Mouse (Mus musculus) stomach, postnatal 0 days (tissue): Measurements from ENCODE around the gene Psma7. TPM values are rescaled to one million over a fixed set of nuclear protein-coding genes. Genes with fewer than 3 reads are reported as not detected.

ENCODE experiments used
- ATAC-seq: fragments of 200-750 bp; cut with Nextera tagmentation; 2 replicates; pipeline ENCODE4 v1.8.0; 2017; ENCODE audit not compliant: low FRiP score, low TSS enrichment
- DNase-seq: peaks from one replicate; pipeline ENCODE4 v3.0.0-alpha.2; 2016; ENCODE audit warnings: low spot score
- H3K27ac ChIP-seq: fragments of 300-500 bp; sonication (generic); replicated peaks from 2 replicates; pipeline ENCODE4 v1.5.1; 2014; ENCODE audit warnings: mild to moderate bottlenecking, control low read depth
- H3K27me3 ChIP-seq: fragments of 300-500 bp; sonication (generic); 2 replicates; pipeline ENCODE4 v1.6.1; 2014; ENCODE audit warnings: low read length; ENCODE audit not compliant: control insufficient read depth, insufficient read depth
- H3K36me3 ChIP-seq: fragments of 300-500 bp; sonication (generic); 2 replicates; pipeline ENCODE4 v1.6.1; 2014; ENCODE audit warnings: low read length, mixed read lengths; ENCODE audit not compliant: control insufficient read depth, insufficient read depth
- H3K4me1 ChIP-seq: fragments of 300-500 bp; sonication (generic); replicated peaks from 2 replicates; pipeline ENCODE4 v1.6.1; 2014; ENCODE audit warnings: antibody characterized with exemption; ENCODE audit not compliant: control insufficient read depth, insufficient read depth
- H3K4me2 ChIP-seq: fragments of 300-500 bp; sonication (generic); replicated peaks from 2 replicates; pipeline ENCODE4 v1.6.1; 2014; ENCODE audit warnings: low read depth, mild to moderate bottlenecking, control low read depth, moderate library complexity
- H3K4me3 ChIP-seq: fragments of 300-500 bp; sonication (generic); 2 replicates; pipeline ENCODE4 v1.5.1; 2014; ENCODE audit warnings: low read depth, low read length, control low read depth
- H3K9ac ChIP-seq: fragments of 300-500 bp; sonication (generic); 2 replicates; pipeline ENCODE4 v1.6.1; 2014; ENCODE audit warnings: mild to moderate bottlenecking, low read length, control low read depth, mixed read lengths
- H3K9me3 ChIP-seq: fragments of 300-500 bp; sonication (generic); 2 replicates; pipeline ENCODE4 v1.6.1; 2016; ENCODE audit warnings: low read length; ENCODE audit not compliant: control insufficient read depth
- CTCF ChIP-seq: IDR thresholded peaks from 2 replicates; pipeline ENCODE4 v1.5.1; 2016; ENCODE audit warnings: antibody characterized with exemption, low read depth, mild to moderate bottlenecking, moderate library complexity
- EP300 ChIP-seq: optimal IDR thresholded peaks from 2 replicates; pipeline ENCODE3; 2016; ENCODE audit warnings: antibody characterized with exemption
- WGBS: fragments of 180-500 bp; shearing (Covaris S2); extraction: QIAGEN DNeasy Blood & Tissue Kit; methylation state at CpG from one replicate; pipeline ENCODE4 v1.1.7; 2014; 5-methylcytosine and 5-hydroxymethylcytosine counted together
- polyA plus RNA-seq: library from polyadenylated mRNA; unstranded; fragments of >200 nt; fragmentation: Nextera tagmentation; extraction: Ambion mirVana; gene quantifications from 2 replicates; pipeline ENCODE4 v1.2.1, GENCODE M21; 2015

Gene Psma7
- polyA plus RNA-seq, 1 experiment from 2014 or later, result 469 TPM

DNA sequence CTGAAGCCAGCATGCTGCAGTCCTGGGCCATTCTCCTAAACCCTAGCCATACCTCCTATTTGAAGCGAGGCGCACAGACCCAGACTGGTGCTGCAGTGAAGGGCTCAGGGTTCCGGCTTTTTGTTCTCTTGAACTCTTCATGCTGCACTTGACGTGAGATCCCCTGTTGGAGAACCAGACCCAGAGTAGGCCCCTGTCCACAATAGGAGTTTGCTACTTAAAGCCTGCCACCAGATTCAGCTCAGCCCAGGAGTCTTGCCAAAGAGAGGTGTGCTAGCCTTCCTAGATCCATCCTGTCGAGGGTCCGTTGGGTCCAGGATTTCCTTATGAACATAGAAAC is 16.4 kb downstream of the Psma7 start:
- Histone ChIP-seq H3K4me3 (peak overlapping the region; percentile 84), H3K27ac (no peak overlapping the region), H3K9ac (peak overlapping the region; percentile 84), H3K36me3 (peaks cover 2% of the 10 kb centered on the region), H3K4me2 (peak overlapping the region; percentile 99), H3K9me3 (no peaks in the 10 kb centered on the region), H3K27me3 (no peaks in the 10 kb centered on the region), H3K4me1 (no peaks in the 10 kb centered on the region; the same call in none of the 2 replicates)
- DNase-seq, result no peak
- WGBS, result 13% methylated on average over 6 of the region's 6 CpGs
- no peak for ATAC-seq
- TF ChIP-seq CTCF (no peak), EP300 (no peak)

DNA sequence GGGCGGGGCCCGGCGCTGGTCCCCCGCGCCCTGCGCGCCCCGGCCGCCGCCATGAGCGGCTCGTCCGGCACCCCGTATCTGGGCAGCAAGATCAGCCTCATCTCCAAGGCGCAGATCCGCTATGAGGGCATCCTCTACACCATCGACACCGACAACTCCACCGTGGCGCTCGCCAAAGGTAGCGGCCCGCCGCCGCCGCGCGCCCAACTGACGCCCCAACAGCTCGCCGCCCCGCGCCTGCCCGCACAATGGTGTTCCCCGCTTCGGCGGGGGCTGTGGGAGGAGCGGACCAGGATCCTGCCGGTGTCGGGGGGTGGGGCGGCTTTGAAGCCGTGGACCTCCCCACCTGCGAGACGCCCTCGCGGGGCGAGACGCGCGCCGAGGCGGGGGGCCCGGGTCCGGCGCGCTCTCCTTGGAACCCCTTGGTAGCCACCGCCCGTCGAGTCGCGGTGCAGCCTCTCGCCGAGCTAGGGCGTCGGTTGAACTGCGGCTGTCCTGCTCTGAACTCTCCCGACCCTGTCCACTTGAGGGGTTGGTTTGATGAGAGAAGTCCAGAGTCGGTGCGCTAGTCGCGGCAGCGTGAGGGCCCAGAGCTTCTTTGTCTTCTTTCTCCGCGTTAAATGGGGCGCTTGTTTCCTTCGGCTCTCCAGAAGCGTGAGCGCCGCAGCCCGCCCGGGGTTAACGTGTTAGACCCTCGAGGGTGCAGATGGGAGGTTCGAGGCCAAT is 16.9 kb downstream of the Psma7 start:
- 1% methylated on average over 58 of the region's 84 CpGs for WGBS
- peak; percentile 56 for DNase-seq
- peak; percentile 10 for ATAC-seq

DNA sequence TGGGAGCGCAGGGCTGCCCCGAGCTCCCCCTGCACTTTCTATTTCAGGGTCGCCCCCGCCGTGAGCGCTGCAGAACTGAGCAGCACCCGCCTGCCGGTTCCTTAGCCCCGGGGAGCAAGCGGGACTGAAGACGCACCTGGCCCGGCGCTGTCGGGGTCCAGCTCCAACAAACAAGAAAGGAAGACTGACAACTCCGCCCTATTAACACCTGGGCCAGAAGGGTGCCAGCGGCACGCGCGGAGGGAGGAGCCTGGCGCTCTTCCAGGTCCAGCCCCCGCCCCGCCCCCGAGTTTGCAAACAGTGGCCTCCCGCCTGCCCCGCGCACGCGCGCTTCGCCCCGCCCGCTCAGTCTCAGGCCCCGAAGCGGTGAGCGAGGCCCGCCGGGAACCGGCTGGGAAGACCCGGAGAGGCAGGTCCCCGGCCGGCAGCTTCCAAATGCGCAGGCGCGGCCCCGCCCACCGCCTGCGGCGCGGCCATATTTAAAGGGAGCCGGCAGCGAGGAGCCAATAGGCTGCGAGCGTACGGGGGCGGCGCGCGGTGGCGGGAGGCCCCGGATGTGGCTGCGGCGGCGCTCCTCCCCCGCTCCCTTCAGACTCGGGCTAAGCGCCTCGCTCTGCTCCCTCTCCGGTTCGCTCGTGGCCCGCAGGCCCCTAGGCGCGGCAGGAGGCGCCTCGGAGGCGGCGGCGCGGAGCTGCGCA is 17.7 kb downstream of the Psma7 start, which contains the start of gene Lsm14b:
Lsm14b (plus strand) TSS at position 587 of the 698 bp plus-strand sequence.
- ATAC-seq, result peak; percentile 96
- Histone ChIP-seq H3K4me3 (peak within 1 kb of the TSS; percentile 84), H3K4me1 (no peaks in the 10 kb centered on the region; the same call in none of the 2 replicates), H3K9me3 (no peaks in the 10 kb centered on the region), H3K27me3 (no peaks in the 10 kb centered on the region), H3K9ac (peak within 1 kb of the TSS; percentile 84), H3K27ac (peak within 1 kb of the TSS; percentile 93), H3K36me3 (no peaks in the 10 kb centered on the region; the same call in 1 of the 2 replicates), H3K4me2 (peak within 1 kb of the TSS; percentile 99)
- under 1% methylated on average over 61 of the region's 80 CpGs for WGBS
- peak; percentile 21; the same call in 1 of the 2 replicates for TF ChIP-seq CTCF
- TF ChIP-seq EP300, result no peak
- peak; percentile 99 for DNase-seq

More for the DNA sequence above, 16.9 kb downstream of the Psma7 start:
- no peaks in the 10 kb centered on the region; the same call in 1 of the 2 replicates for H3K36me3 ChIP-seq
- H3K4me1 ChIP-seq, result no peaks in the 10 kb centered on the region; the same call in none of the 2 replicates
- H3K4me3 ChIP-seq, result peak overlapping the region; percentile 84
- peak overlapping the region; percentile 99 for H3K4me2 ChIP-seq
- peak overlapping the region; percentile 84 for H3K9ac ChIP-seq
- no peaks in the 10 kb centered on the region for H3K9me3 ChIP-seq
- peak overlapping the region; percentile 93 for H3K27ac ChIP-seq
- no peaks in the 10 kb centered on the region for H3K27me3 ChIP-seq
- TF ChIP-seq EP300 (no peak), CTCF (no peak)

DNA sequence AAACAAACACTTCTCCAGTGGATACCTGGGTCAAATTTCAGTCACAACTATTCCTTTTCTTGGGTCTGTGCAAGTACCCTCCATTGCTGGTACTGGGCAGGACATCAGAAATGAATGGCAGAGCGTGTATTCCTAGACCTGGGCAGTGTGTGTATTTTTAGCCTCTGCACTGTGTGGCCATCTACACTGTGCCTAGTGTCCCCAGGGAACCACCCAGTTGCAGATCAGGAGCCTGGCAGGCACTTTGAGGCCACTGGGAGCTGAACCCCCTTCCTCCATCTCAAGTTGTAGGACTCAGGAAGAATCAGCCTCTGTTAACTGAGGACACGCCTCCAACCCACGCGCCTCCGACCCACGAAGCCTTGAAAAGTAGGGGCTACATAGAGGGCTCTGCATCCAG is 19.5 kb downstream of the Psma7 start:
- no peaks in the 10 kb centered on the region for H3K27me3 ChIP-seq
- no peaks in the 10 kb centered on the region; the same call in none of the 2 replicates for H3K4me1 ChIP-seq
- 57% methylated on average over 6 of the region's 6 CpGs for WGBS
- no peak overlapping the region for H3K9ac ChIP-seq
- no peaks in the 10 kb centered on the region for H3K9me3 ChIP-seq
- DNase-seq (no peak), ATAC-seq (no peak)
- H3K27ac ChIP-seq, result no peak overlapping the region
- no peak overlapping the region for H3K4me2 ChIP-seq
- no peaks in the 10 kb centered on the region for H3K36me3 ChIP-seq
- no peak overlapping the region for H3K4me3 ChIP-seq
- TF ChIP-seq EP300, result no peak
- TF ChIP-seq CTCF, result no peak

DNA sequence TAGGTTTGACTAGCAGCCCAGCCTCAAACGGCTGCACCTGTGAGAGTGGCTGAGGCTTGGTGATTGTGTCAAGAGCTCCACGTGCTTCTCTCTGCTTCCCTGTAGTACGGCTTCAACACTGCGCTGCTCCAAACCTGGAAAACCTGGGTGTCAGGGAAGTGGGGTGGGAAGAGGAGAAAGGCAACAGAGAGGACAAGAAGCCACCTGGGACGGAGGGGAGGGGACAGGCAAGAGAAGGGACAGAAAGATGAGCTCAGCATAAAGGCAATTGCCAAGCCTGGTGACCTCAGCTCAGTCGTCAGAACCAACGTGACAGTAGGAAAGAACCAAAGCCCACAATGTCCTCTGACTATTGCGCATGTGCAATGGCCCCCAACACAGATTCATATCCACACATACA is 21.3 kb downstream of the Psma7 start:
- Histone ChIP-seq H3K27ac (no peak overlapping the region), H3K9me3 (no peaks in the 10 kb centered on the region), H3K27me3 (no peaks in the 10 kb centered on the region), H3K4me2 (no peak overlapping the region), H3K9ac (no peak overlapping the region), H3K36me3 (no peaks in the 10 kb centered on the region), H3K4me1 (no peaks in the 10 kb centered on the region), H3K4me3 (no peak overlapping the region)
- TF ChIP-seq CTCF (no peak), EP300 (no peak)
- WGBS, result 75% methylated on average over 8 of the region's 8 CpGs
- DNase-seq, result no peak
- ATAC-seq, result no peak

DNA sequence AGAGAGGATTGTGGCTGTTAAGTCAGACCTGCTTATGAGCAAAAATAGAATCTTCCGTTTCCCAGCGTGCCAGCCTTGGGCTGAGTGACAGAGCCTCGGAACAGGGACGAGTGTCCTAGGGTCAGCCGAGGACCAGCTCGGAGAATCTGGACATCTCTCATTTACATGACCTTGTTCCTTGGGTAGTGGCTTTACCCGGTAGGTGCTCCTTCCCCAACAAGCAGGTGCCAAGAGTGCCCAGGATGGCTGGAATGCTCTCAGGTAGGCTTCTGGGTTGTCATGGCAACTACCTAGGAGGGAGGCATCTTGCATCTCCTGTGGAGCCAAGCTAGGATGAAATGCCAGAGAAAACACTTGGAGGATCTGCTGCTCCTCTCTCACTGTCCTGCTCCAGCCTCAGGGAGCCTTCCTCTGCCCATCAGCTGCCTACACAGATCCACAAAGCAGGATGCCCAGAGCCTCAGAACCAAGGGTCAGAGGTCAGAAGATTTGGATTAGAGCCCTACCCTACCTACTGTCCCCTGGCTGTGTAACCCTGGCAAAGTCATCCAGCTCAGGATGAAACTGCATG is 22.1 kb downstream of the Psma7 start:
- no peak overlapping the region for H3K27ac ChIP-seq
- H3K4me1 ChIP-seq, result no peaks in the 10 kb centered on the region
- H3K9me3 ChIP-seq, result no peaks in the 10 kb centered on the region
- ATAC-seq (no peak), DNase-seq (no peak)
- no peaks in the 10 kb centered on the region for H3K36me3 ChIP-seq
- no peaks in the 10 kb centered on the region for H3K27me3 ChIP-seq
- WGBS, result 82% methylated on average over 7 of the region's 7 CpGs
- no peak overlapping the region for H3K4me2 ChIP-seq
- no peak overlapping the region for H3K4me3 ChIP-seq
- no peak overlapping the region for H3K9ac ChIP-seq
- TF ChIP-seq CTCF (no peak), EP300 (no peak)
